Mouse (Mus musculus): ENCODE measurements around the gene Emilin2.

DNA sequence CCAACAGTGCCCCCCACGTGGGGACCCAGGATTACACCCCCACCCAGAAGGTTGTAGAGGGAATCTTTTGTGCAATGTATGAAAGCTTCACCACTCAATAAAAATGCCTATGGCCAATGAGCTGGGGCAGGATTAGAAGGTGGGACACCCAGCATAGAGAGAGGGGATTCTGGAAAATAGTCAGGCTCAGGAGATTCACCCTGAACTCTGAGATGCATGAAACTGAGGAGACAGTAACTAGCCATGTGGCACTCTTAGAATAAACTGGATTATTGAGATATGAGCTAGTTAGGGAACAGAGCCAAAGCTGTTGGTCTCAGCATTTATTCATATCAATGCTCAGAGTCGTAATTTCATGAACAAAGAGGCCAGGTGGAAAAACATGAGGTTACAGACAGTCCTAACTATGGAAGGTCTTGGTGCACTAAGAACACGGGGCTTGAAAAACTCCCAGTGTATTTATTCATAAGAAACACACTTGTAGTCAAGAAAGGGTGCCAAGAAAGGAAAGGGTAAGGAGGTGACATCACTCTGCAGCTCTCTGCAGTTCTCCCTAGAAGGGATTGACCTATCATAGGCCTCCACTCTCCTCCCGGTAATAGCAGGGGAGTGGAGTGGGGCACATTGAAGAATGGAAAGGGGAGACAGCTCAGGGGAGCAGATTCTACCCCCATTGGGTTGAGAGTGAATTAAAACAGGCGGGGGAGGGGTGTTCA, 46.3 kb downstream of the Emilin2 start:
- TF ChIP-seq POLR2AphosphoS2 (IDR thresholded peaks at IDR 0.05; ENCODE audit: insufficient read length, low read depth) (no peak), MYOD1 (IDR thresholded peaks at IDR 0.05; ENCODE audit: control insufficient read depth in 1 of 3, insufficient read length in 2 of 3, low read depth in 2 of 3) (no peak), MYOG (IDR thresholded peaks at IDR 0.05; ENCODE audit: control insufficient read depth in 1 of 3, insufficient read depth in 1 of 3, insufficient read length in 2 of 3, low read depth in 2 of 3) (no peak), POLR2A (IDR thresholded peaks at IDR 0.05; ENCODE audit: insufficient read length, low read depth) (no peak), MAX (IDR thresholded peaks at IDR 0.05; ENCODE audit: low read depth) (no peak), USF1 (IDR thresholded peaks at IDR 0.05; ENCODE audit: low read depth) (no peak), TCF12 (IDR thresholded peaks at IDR 0.05; ENCODE audit: insufficient read depth, poor library complexity, severe bottlenecking) (no peak), E2F4 (IDR thresholded peaks at IDR 0.05; ENCODE audit: insufficient read depth) (no peak), SRF (IDR thresholded peaks at IDR 0.05; ENCODE audit: control insufficient read depth, insufficient read length, low read depth) (no peak), CEBPB (IDR thresholded peaks at IDR 0.05; ENCODE audit: insufficient read depth, poor library complexity, severe bottlenecking) (no peak)
